Mouse (Mus musculus) hindbrain, postnatal 0 days (tissue): ENCODE results near the gene Wdr13. TPM values are rescaled to one million over a fixed set of nuclear protein-coding genes. Genes with fewer than 3 reads are reported as not detected.

ENCODE experiments used
- ATAC-seq: fragments of 200-750 bp; cut with Nextera tagmentation; 2 replicates; pipeline ENCODE4 v1.8.0; 2017; ENCODE audit warnings: mild to moderate bottlenecking, moderate TSS enrichment, moderate library complexity
- DNase-seq: peaks from one replicate; pipeline ENCODE4 v3.0.0-alpha.2; 2015; ENCODE audit warnings: low spot score
- H3K27ac ChIP-seq: fragments of 300-500 bp; sonication (generic); 2 replicates; pipeline ENCODE4 v1.5.1; 2014; ENCODE audit warnings: mild to moderate bottlenecking
- H3K27me3 ChIP-seq: fragments of 300-500 bp; sonication (generic); 2 replicates; pipeline ENCODE4 v1.6.1; 2014; ENCODE audit warnings: low read length, mixed read lengths; ENCODE audit not compliant: insufficient read depth
- H3K36me3 ChIP-seq: fragments of 300-500 bp; sonication (generic); 2 replicates; pipeline ENCODE4 v1.6.1; 2014; ENCODE audit warnings: low read length, mixed read lengths; ENCODE audit not compliant: insufficient read depth
- H3K4me1 ChIP-seq: fragments of 300-500 bp; sonication (generic); 2 replicates; pipeline ENCODE4 v1.6.1; 2014; ENCODE audit warnings: antibody characterized with exemption, low read length, mixed read lengths; ENCODE audit not compliant: insufficient read depth
- H3K4me2 ChIP-seq: fragments of 300-500 bp; sonication (generic); 2 replicates; pipeline ENCODE4 v1.6.1; 2014; ENCODE audit warnings: low read depth, mild to moderate bottlenecking, low read length, moderate library complexity, mixed read lengths
- H3K4me3 ChIP-seq: fragments of 300-500 bp; sonication (generic); 2 replicates; pipeline ENCODE4 v1.5.1; 2014; ENCODE audit warnings: low read length
- H3K9ac ChIP-seq: fragments of 300-500 bp; sonication (generic); replicated peaks from 2 replicates; pipeline ENCODE4 v1.6.1; 2014; ENCODE audit warnings: mild to moderate bottlenecking, low read length, moderate library complexity, mixed read lengths
- H3K9me3 ChIP-seq: fragments of 300-500 bp; sonication (generic); 2 replicates; pipeline ENCODE4 v1.6.1; 2016; ENCODE audit warnings: low read length, mixed read lengths
- CTCF ChIP-seq: IDR thresholded peaks from 2 replicates; pipeline ENCODE4 v1.5.1; 2016; ENCODE audit warnings: antibody characterized with exemption, control low read depth, low read depth
- WGBS: fragments of 180-500 bp; shearing (Covaris S2); extraction: QIAGEN DNeasy Blood & Tissue Kit; methylation state at CpG from one replicate; pipeline ENCODE4 v1.1.7; 2014; 5-methylcytosine and 5-hydroxymethylcytosine counted together
- polyA plus RNA-seq: library from polyadenylated mRNA; unstranded; fragments of >200 nt; fragmentation: Nextera tagmentation; extraction: Ambion mirVana; gene quantifications from 2 replicates; pipeline ENCODE4 v1.2.1, GENCODE M21; 2015
- total RNA-seq: library from RNA; depleted of rRNA; stranded (reverse); fragments of >200 nt; gene quantifications from 2 replicates; pipeline ENCODE4 v1.2.3, GENCODE M21; 2014

The Wdr13 gene
- total and polyA plus RNA-seq, 2 experiments from 2014 or later: 55.1 to 377 TPM

DNA sequence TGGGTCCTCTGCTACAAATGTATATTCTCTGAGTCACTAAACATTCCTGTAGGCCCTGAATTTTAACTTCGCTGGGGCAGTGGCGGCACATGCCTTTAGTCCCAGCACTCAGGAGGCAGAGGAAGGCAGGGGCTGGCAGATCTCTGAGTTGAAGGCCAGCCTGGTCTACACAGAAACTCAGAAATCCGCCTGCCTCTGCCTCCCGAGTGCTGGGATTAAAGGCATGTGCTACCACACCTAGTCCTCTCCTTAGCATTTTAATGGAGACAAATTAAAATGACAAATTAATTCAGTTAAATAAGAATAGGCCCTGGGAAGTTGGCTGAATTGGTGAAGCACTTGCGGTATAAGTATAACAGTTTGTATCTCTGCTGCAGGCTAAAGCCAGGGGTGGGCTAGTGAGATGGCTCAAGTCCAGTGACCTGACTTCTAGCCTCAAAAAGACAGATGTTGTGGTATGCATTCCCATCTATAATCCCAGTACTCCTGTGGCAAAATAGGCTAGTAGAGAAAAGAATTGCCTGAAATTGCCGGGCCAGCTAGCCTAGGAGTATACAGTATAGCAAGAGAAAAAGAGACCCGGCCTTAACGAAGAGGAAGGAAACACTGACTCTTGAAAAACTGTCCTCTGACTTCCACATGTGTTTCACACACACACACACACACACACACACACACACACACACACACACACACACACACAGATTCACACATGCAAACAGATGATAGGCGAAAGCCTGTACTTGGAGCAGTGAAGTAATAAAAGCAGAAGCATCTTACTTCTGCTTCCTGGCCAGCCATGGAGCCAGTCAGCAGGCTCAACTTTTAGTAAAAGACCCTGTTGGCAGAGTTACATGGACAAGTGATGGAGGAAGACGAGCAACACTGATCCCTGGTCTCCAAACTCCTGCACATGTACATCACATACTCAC is 35.3 kb upstream of the Wdr13 start:
- WGBS: 88% methylated on average over 10 of the region's 10 CpGs
- H3K9me3 ChIP-seq: no peaks in the 10 kb centered on the region
- no peak for TF ChIP-seq CTCF
- no peaks in the 10 kb centered on the region for H3K4me1 ChIP-seq
- no peak overlapping the region for H3K4me3 ChIP-seq
- no peak overlapping the region for H3K4me2 ChIP-seq
- no peak overlapping the region for H3K27ac ChIP-seq
- no peak overlapping the region for H3K9ac ChIP-seq
- no peaks in the 10 kb centered on the region for H3K36me3 ChIP-seq
- H3K27me3 ChIP-seq: no peaks in the 10 kb centered on the region
- DNase-seq (no peak), ATAC-seq (no peak)

DNA sequence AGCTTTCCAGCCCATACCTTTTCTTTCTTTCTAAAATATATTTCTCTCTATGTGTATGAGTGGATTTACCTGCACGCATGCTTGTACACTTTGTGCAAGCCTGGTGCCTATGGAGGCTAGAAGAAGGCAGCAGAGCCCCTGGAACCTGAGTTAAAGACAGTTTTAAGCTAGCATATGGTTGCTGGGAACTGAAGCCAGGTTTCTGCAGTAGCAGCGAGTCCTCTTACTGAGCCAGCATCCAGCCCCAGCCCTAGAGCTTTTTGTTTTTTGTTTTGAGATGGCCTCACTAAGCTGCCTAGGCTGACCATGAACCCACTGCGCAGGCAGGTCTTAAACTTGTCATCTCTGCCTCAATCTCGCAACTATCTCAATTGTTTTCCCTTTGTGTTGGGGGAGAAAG is 31.8 kb upstream of the Wdr13 start:
- Histone ChIP-seq H3K9me3 (no peaks in the 10 kb centered on the region), H3K27ac (no peak overlapping the region), H3K4me3 (no peak overlapping the region), H3K4me1 (no peaks in the 10 kb centered on the region), H3K36me3 (no peaks in the 10 kb centered on the region), H3K9ac (no peak overlapping the region), H3K4me2 (no peak overlapping the region), H3K27me3 (no peaks in the 10 kb centered on the region)
- no peak for DNase-seq
- no peak for ATAC-seq
- 79% methylated on average over 4 of the region's 4 CpGs for WGBS
- TF ChIP-seq CTCF: no peak

- Histone ChIP-seq H3K36me3 (no peaks in the 10 kb centered on the region), H3K4me3 (no peak overlapping the region), H3K27me3 (no peaks in the 10 kb centered on the region), H3K27ac (no peak overlapping the region), H3K4me2 (no peak overlapping the region), H3K9me3 (no peaks in the 10 kb centered on the region), H3K9ac (no peak overlapping the region), H3K4me1 (no peaks in the 10 kb centered on the region)
- no peak for TF ChIP-seq CTCF
- WGBS: 93% methylated on average over 5 of the region's 5 CpGs
- no peak for ATAC-seq
- DNase-seq: no peak
Observed at GRCm38 (mm10) chrX:8163076-8163475, 30.4 kb upstream of the Wdr13 start.

- WGBS: 33% methylated on average over 63 of the region's 65 CpGs
- TF ChIP-seq CTCF: no peak
- Histone ChIP-seq H3K9ac (peak within 1 kb of the TSS; percentile 72), H3K27me3 (no peaks in the 10 kb centered on the region), H3K4me2 (peak within 1 kb of the TSS; percentile 59), H3K4me1 (no peaks in the 10 kb centered on the region), H3K9me3 (no peaks in the 10 kb centered on the region), H3K36me3 (no peaks in the 10 kb centered on the region; the same call in 1 of the 2 replicates), H3K27ac (peak within 1 kb of the TSS; percentile 97), H3K4me3 (peak within 1 kb of the TSS; percentile 57)
- ATAC-seq (peak; percentile 95), DNase-seq (peak; percentile 93)
Observed at GRCm38 (mm10) chrX:8145153-8145991, 12.7 kb upstream of the Wdr13 start, which contains the start of gene Rbm3. Gene Rbm3 (minus strand): TSS chrX:8145880.

- DNase-seq (no peak), ATAC-seq (no peak)
- no peaks in the 10 kb centered on the region for H3K9me3 ChIP-seq
- H3K27me3 ChIP-seq: no peaks in the 10 kb centered on the region
- H3K27ac ChIP-seq: no peak overlapping the region
- peak overlapping the region; percentile 57 for H3K4me3 ChIP-seq
- 69% methylated on average over 7 of the region's 7 CpGs for WGBS
- no peak for TF ChIP-seq CTCF
- H3K4me1 ChIP-seq: no peaks in the 10 kb centered on the region
- H3K36me3 ChIP-seq: no peaks in the 10 kb centered on the region; the same call in 1 of the 2 replicates
- H3K9ac ChIP-seq: peak overlapping the region; percentile 72; the same call in 1 of the 2 replicates
- peak overlapping the region; percentile 59 for H3K4me2 ChIP-seq
Observed at GRCm38 (mm10) chrX:8143750-8144149, 11.1 kb upstream of the Wdr13 start.

DNA sequence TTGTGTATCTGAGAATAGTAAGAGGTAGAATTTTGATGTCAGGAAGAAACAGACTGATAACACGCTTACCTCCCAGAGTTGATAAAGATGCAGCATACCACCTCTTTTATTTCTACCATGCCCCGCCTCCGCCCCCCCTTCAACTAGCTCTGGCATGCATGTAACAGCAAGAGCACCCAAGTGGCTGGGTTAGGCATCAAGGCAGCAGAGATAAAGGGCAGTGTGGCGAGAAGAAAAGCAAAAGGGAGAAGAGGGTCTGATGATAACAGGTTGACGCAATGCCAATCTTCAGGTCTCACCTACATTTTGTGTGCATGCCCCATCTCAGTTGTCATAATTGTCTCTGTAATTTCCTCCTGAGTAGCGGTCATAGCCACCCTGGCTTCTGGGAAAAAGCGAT is 10.3 kb upstream of the Wdr13 start:
- H3K36me3 ChIP-seq: no peaks in the 10 kb centered on the region; the same call in 1 of the 2 replicates
- no peaks in the 10 kb centered on the region for H3K4me1 ChIP-seq
- no peak for TF ChIP-seq CTCF

More for the DNA sequence above, 10.3 kb upstream of the Wdr13 start:
- Histone ChIP-seq H3K4me2 (no peak overlapping the region), H3K27ac (no peak overlapping the region), H3K4me3 (no peak overlapping the region), H3K27me3 (no peaks in the 10 kb centered on the region), H3K9ac (no peak overlapping the region), H3K9me3 (no peaks in the 10 kb centered on the region)
- WGBS: 83% methylated on average over 7 of the region's 7 CpGs
- DNase-seq (no peak), ATAC-seq (no peak)
